ENCODE assay signal across 16 mouse cellular contexts in the genomic region with DNA sequence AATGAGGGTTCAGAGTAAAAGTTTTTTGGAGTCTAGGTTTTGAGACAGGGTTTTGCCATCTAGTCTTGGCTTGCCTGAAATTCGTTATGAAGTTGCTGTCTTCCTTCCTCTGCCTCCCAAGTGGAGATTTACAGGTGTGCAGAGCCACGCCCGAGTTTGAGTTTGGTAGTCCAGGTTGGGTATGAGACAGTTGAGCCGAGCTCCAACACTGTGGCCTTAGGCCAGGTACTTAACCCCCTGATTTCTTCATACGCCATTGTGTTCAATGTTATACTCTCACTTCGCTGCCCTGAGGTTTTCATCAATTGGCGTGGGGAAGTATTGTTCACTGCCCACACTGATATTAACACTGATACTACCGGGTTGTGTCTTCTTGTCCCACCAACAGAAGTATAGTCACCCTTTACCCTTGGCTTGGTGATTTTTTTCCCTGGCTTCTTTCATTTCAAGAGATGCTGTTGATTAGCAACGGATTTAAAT. TPM values are rescaled to one million over a fixed set of nuclear protein-coding genes. Genes with fewer than 3 reads are reported as not detected.
DNase-seq lines count a peak whose midpoint lies in the region; ATAC-seq and TF ChIP-seq lines count a peak whose summit lies in the region.
"Had no signal": no experiment of that assay in that cellular context is flagged by ENCODE, and none has a peak within 500 bp of the region (broad histone marks: within the 10 kb centered on the region; RNA-seq: fewer than 3 reads in every experiment).

No protein-coding gene starts in this region.

- no peak for TF ChIP-seq POLR2A in small intestine, adult 2 months (IDR thresholded peaks at IDR 0.05; ENCODE audit: low read depth, low read length)

- WGBS in hindbrain, postnatal 0 days, result 88% methylated on average over 9 of the region's 9 CpGs
- WGBS in hindbrain, embryonic 10.5 days, result 90% methylated on average over 9 of the region's 9 CpGs
- WGBS in small intestine, adult 2 months, result 51% methylated on average over 9 of the region's 9 CpGs

- peak overlapping the region; percentile 51; the same call in 1 of the 2 replicates for H3K27ac ChIP-seq in hindbrain, postnatal 0 days
- H3K27ac ChIP-seq in hindbrain, embryonic 10.5 days, result no peak overlapping the region
- peak overlapping the region; percentile 96 for H3K27ac ChIP-seq in brown adipose tissue, adult 24 weeks (replicated peaks; ENCODE audit: low read depth, low read length)
- H3K27ac ChIP-seq in small intestine, adult 2 months (ENCODE audit: insufficient read depth, low read depth, low read length), result 0 out of 2 replicates have a peak overlapping the region, but pooled peaks have one; percentile 50
- H3K27ac ChIP-seq: lung, embryonic 15.5 days; midbrain, embryonic 12.5 days had no signal

- H3K27me3 ChIP-seq in hindbrain, postnatal 0 days (ENCODE audit: insufficient read depth, low read length), result no peaks in the 10 kb centered on the region
- no peaks in the 10 kb centered on the region for H3K27me3 ChIP-seq in hindbrain, embryonic 10.5 days (ENCODE audit: insufficient read depth, poor library complexity, severe bottlenecking)
- H3K27me3 ChIP-seq in megakaryocyte, embryonic 14.5 days (replicated peaks), result no peaks in the 10 kb centered on the region
- H3K27me3 ChIP-seq in small intestine, adult 2 months (ENCODE audit: control insufficient read depth, insufficient read depth, low read length), result no peaks in the 10 kb centered on the region
- H3K27me3 ChIP-seq: embryonic facial prominence, embryonic 13.5 days; lung, embryonic 15.5 days had no signal

- no peak overlapping the region for H3K4me2 ChIP-seq in hindbrain, postnatal 0 days (ENCODE audit: low read depth, low read length)
- H3K4me2 ChIP-seq: embryonic facial prominence, embryonic 13.5 days; lung, embryonic 15.5 days; midbrain, embryonic 12.5 days had no signal

- DNase-seq in hindbrain, postnatal 0 days (ENCODE audit: low spot score), result no peak
- DNase-seq in hindbrain, embryonic 10.5 days (ENCODE audit: low spot score), result no peak
- DNase-seq in embryo, embryonic 10 days (ENCODE audit: low spot score), result no peak
- DNase-seq: cerebellum, adult 11-12 months; kidney, adult 8-10 months; kidney, postnatal 36 days; left cerebral cortex, postnatal 4 days; right cerebral cortex, postnatal 14 days had no signal

- no peak for ATAC-seq in hindbrain, postnatal 0 days
- no peak for ATAC-seq in megakaryocyte, adult 5-6 weeks (ENCODE audit: poor library complexity, severe bottlenecking)
- ATAC-seq: hindbrain, embryonic 16.5 days had no signal

- no peak overlapping the region for H3K9ac ChIP-seq in hindbrain, postnatal 0 days (replicated peaks; ENCODE audit: low read length)
- H3K9ac ChIP-seq: embryonic facial prominence, embryonic 13.5 days; lung, embryonic 15.5 days; midbrain, embryonic 12.5 days had no signal

- peaks cover 61% of the 10 kb centered on the region for H3K4me1 ChIP-seq in hindbrain, postnatal 0 days (ENCODE audit: insufficient read depth, low read length)
- H3K4me1 ChIP-seq in hindbrain, embryonic 10.5 days (replicated peaks), result peaks cover 92% of the 10 kb centered on the region
- peaks cover 92% of the 10 kb centered on the region for H3K4me1 ChIP-seq in megakaryocyte, embryonic 14.5 days
- peaks cover 61% of the 10 kb centered on the region for H3K4me1 ChIP-seq in brown adipose tissue, adult 24 weeks (ENCODE audit: control insufficient read depth, insufficient read depth, insufficient read length, low read length)
- peaks cover 54% of the 10 kb centered on the region for H3K4me1 ChIP-seq in small intestine, adult 2 months (ENCODE audit: control insufficient read depth, insufficient read depth, insufficient read length, low read length)

- no peak for TF ChIP-seq CTCF in hindbrain, postnatal 0 days (IDR thresholded peaks at IDR 0.05; ENCODE audit: low read depth)
- no peak for TF ChIP-seq CTCF in small intestine, adult 2 months (IDR thresholded peaks at IDR 0.05; ENCODE audit: extremely low read depth, insufficient read length, insufficient replicate concordance, low read depth, low read length)

- no peaks in the 10 kb centered on the region for H3K9me3 ChIP-seq in hindbrain, postnatal 0 days (ENCODE audit: low read length)
- H3K9me3 ChIP-seq in hindbrain, embryonic 10.5 days, result no peaks in the 10 kb centered on the region
- H3K9me3 ChIP-seq in megakaryocyte, embryonic 14.5 days, result no peaks in the 10 kb centered on the region
- H3K9me3 ChIP-seq: embryonic facial prominence, embryonic 13.5 days; lung, embryonic 15.5 days; midbrain, embryonic 12.5 days had no signal

- H3K4me3 ChIP-seq in hindbrain, postnatal 0 days (ENCODE audit: low read length), result no peak overlapping the region
- no peak overlapping the region for H3K4me3 ChIP-seq in hindbrain, embryonic 10.5 days
- peak overlapping the region; percentile 72 for H3K4me3 ChIP-seq in megakaryocyte, embryonic 14.5 days (replicated peaks)
- peak overlapping the region; percentile 41 for H3K4me3 ChIP-seq in brown adipose tissue, adult 24 weeks (ENCODE audit: insufficient read depth, low read depth, low read length)
- no peak overlapping the region for H3K4me3 ChIP-seq in small intestine, adult 2 months (ENCODE audit: low read depth, low read length)
- H3K4me3 ChIP-seq: embryonic facial prominence, embryonic 13.5 days; lung, embryonic 15.5 days; midbrain, embryonic 12.5 days had no signal

- H3K36me3 ChIP-seq in hindbrain, postnatal 0 days (ENCODE audit: insufficient read depth, low read length), result no peaks in the 10 kb centered on the region
- peaks cover 9% of the 10 kb centered on the region; the same call in 1 of the 2 replicates for H3K36me3 ChIP-seq in hindbrain, embryonic 10.5 days
- peaks cover 60% of the 10 kb centered on the region for H3K36me3 ChIP-seq in megakaryocyte, embryonic 14.5 days (replicated peaks; ENCODE audit: low read length)
- peaks cover 2% of the 10 kb centered on the region; the same call in 1 of the 2 replicates for H3K36me3 ChIP-seq in small intestine, adult 2 months (ENCODE audit: control insufficient read depth, insufficient read depth, low read length)
- H3K36me3 ChIP-seq: embryonic facial prominence, embryonic 13.5 days; lung, embryonic 15.5 days; midbrain, embryonic 12.5 days had no signal

RNA-seq across cellular contexts. Expression of a gene that starts 4.2 kb away (rescaled TPM):
- 768 and 845 TPM in 2 replicates for total RNA-seq in hindbrain, postnatal 0 days (2014; rRNA removed)
- polyA plus RNA-seq in hindbrain, postnatal 0 days (2015; fragmentation: Nextera tagmentation; extraction: Ambion mirVana), result 277 and 281 TPM in 2 replicates
- 53.9 and 86.4 TPM in 2 replicates for polyA plus RNA-seq in hindbrain, embryonic 10.5 days (2016; fragmentation: Nextera tagmentation; extraction: Ambion mirVana)
- polyA plus RNA-seq in megakaryocyte, embryonic 14.5 days (2012; ENCODE audit: insufficient read depth, low replicate concordance), result 220 and 417 TPM in 2 replicates
- total RNA-seq in megakaryocyte, adult 5-6 weeks (2015), result 2,144 and 2,167 TPM in 2 replicates
- 2,372 and 2,545 TPM in 2 replicates for total RNA-seq in megakaryocyte, adult 5-6 weeks (2017)
- 774 and 844 TPM in 2 replicates for polyA plus RNA-seq in brown adipose tissue, adult 24 weeks (2012; ENCODE audit: insufficient read depth, insufficient read length, missing spikeins)
- polyA plus RNA-seq in small intestine, adult 2 months (2012; rRNA removed), result 306 and 443 TPM in 2 replicates

Comparison
In these comparisons a context has a peak if more than half of its experiments do, and no peak if none do; other contexts are left out.
1. H3K4me3 ChIP-seq: peak in megakaryocyte, embryonic 14.5 days (single experiment) and brown adipose tissue, adult 24 weeks (single experiment); none in hindbrain, postnatal 0 days (single experiment), hindbrain, embryonic 10.5 days (single experiment) and small intestine, adult 2 months (single experiment).